Mouse (Mus musculus): ENCODE measurements around the gene Proser1.

GRCm38 (mm10) chr3:53448208-53448607 lies 15.3 kb upstream of the Proser1 start:
- TF ChIP-seq CTCF (IDR thresholded peaks at IDR 0.05; ENCODE audit: insufficient read depth, low read length) (peak; percentile 53; the same call in 1 of the 2 replicates), POLR2A (IDR thresholded peaks at IDR 0.05; ENCODE audit: borderline replicate concordance, extremely low read depth, low read depth, low read length) (no peak)
